Mouse (Mus musculus) hindbrain, embryonic 13.5 days (tissue): Measurements from ENCODE around the gene Padi3. TPM values are rescaled to one million over a fixed set of nuclear protein-coding genes. Genes with fewer than 3 reads are reported as not detected.
A peak's percentile ranks its signal among the peaks of the same experiment; 100 is the strongest.

Experiments
- ATAC-seq: fragments of 200-750 bp; cut with Nextera tagmentation; 2 replicates; pipeline ENCODE4 v1.8.0; 2017; ENCODE audit warnings: moderate TSS enrichment; ENCODE audit not compliant: low FRiP score
- H3K27ac ChIP-seq: fragments of 300-500 bp; sonication (generic); 2 replicates; pipeline ENCODE4 v1.5.1; 2015; ENCODE audit warnings: inconsistent platforms, mild to moderate bottlenecking, moderate library complexity
- H3K27me3 ChIP-seq: fragments of 300-500 bp; sonication (generic); 2 replicates; pipeline ENCODE4 v1.6.1; 2015; ENCODE audit warnings: mild to moderate bottlenecking, inconsistent platforms
- H3K36me3 ChIP-seq: fragments of 300-500 bp; sonication (generic); 2 replicates; pipeline ENCODE4 v1.6.1; 2015; ENCODE audit warnings: mild to moderate bottlenecking, inconsistent platforms
- H3K4me1 ChIP-seq: fragments of 300-500 bp; sonication (generic); replicated peaks from 2 replicates; pipeline ENCODE4 v1.6.1; 2015; ENCODE audit warnings: inconsistent platforms
- H3K4me2 ChIP-seq: fragments of 300-500 bp; sonication (generic); 2 replicates; pipeline ENCODE4 v1.6.1; 2015; ENCODE audit warnings: inconsistent platforms, mild to moderate bottlenecking, moderate library complexity
- H3K4me3 ChIP-seq: fragments of 300-500 bp; sonication (generic); 2 replicates; pipeline ENCODE4 v1.5.1; 2015; ENCODE audit warnings: mild to moderate bottlenecking, inconsistent platforms
- H3K9ac ChIP-seq: fragments of 300-500 bp; sonication (generic); 2 replicates; pipeline ENCODE4 v1.6.1; 2015; ENCODE audit warnings: mild to moderate bottlenecking, inconsistent platforms
- H3K9me3 ChIP-seq: fragments of 300-500 bp; sonication (generic); 2 replicates; pipeline ENCODE4 v1.6.1; 2016; ENCODE audit warnings: inconsistent platforms
- WGBS: fragments of 180-500 bp; shearing (Covaris S2); methylation state at CpG from one replicate; pipeline ENCODE4 v1.1.7; 2015; 5-methylcytosine and 5-hydroxymethylcytosine counted together
- polyA plus RNA-seq: library from polyadenylated mRNA; unstranded; fragments of >200 nt; fragmentation: Nextera tagmentation; extraction: Ambion mirVana; gene quantifications from 2 replicates; pipeline ENCODE4 v1.2.1, GENCODE M21; 2015

The Padi3 gene
- polyA plus RNA-seq, 1 experiment from 2014 or later: not detected

DNA sequence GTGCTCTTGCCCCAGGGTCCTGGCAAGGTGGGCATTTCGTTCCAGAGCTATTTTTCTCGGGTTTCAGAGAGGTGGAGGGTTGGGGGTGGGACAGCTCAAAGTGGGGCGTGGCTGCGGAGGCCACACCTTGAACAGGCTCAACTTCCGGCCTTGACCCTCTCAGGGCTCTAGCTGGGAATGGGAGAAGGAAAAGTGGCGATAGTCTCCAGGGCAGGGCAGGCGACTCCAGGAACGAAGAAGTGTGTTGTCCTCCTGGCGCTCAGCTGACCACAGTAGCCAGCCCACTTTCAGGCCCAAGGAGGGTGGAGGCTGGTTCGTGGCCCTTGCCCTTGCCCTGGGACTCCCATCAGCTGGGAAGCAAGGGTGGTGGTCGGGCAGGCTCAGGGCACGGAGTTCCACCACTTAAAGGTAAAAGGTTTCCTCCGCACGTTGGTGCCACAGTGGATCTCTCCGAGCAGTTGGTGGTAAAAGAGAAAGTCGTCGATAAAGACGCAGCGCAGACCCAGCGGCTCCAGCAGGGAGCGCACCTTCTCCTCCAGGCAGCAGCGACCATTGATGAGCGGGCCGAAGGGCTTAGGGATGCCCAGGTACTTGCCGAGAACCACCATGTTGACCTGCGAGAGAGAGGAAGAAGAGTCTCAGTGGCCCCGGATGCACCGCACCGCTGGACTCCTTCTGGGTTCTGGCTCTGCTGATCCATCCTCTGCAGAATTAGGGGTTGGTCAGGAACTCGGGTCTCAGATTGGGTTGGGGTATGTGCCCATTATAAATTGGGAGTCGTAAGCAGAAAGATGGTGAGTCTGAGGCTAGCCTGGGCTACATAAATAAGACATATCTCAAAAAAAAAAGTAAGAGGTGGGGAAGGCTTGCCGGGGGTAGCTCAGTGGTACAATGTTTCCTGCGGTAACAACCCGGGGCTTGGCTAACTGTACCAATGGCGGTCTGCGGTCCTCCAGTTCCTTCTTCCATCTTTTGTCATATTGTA, 4.1 kb upstream of the Padi3 start:
- H3K9me3 ChIP-seq: no peaks in the 10 kb centered on the region
- no peak overlapping the region for H3K27ac ChIP-seq
- H3K27me3 ChIP-seq: peaks cover 37% of the 10 kb centered on the region; the same call in 1 of the 2 replicates
- no peaks in the 10 kb centered on the region for H3K36me3 ChIP-seq
- H3K4me1 ChIP-seq: peaks cover 38% of the 10 kb centered on the region
- WGBS: 23% methylated on average over 36 of the region's 36 CpGs
- peak overlapping the region; percentile 8; the same call in 1 of the 2 replicates for H3K4me3 ChIP-seq
- ATAC-seq: no peak
- no peak overlapping the region for H3K9ac ChIP-seq
- H3K4me2 ChIP-seq: peak overlapping the region; percentile 39

DNA sequence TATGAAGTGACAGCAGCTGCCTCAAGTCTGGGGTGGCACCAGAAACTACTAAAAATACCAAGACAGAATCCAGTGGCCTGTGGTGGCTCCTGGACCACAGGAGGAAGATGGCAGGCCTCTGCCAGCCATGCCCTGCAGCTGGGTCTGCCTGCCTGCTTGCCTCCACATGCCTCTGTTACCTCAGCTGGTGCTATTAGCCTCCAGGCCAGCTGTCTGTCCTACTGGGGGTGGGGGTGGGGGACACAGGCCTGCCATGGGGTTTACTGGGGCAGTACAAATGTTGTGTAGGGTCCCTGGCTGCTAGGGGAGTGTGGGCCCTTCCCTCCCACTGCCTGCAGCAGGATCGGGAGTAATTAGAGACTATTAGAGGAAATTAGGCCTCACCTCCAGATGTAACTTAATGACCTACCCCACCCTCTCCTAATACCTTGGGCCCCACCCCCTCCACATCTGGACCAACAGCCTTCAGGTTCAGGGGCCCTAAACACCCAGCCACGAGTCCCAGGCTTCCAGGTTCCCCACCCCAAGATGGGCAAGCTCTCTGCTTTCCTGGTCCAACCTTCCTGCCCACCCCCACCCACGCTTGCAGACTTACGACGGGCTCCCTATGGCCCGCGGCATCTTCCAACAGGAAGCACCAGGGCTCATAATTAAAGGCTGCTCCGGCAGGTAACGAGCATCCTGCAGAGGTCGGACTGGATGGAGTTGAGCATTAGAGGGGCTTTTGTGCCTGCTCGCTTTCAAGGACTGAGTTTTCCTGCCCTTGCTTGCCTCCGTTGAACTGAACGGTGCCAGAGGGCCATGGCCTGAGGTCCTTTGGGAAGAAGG, 3.1 kb upstream of the Padi3 start:
- no peaks in the 10 kb centered on the region for H3K36me3 ChIP-seq
- 35% methylated on average over 13 of the region's 13 CpGs for WGBS
- H3K4me3 ChIP-seq: no peak overlapping the region
- H3K27ac ChIP-seq: no peak overlapping the region
- no peaks in the 10 kb centered on the region for H3K9me3 ChIP-seq
- H3K9ac ChIP-seq: no peak overlapping the region
- peaks cover 37% of the 10 kb centered on the region; the same call in 1 of the 2 replicates for H3K27me3 ChIP-seq
- H3K4me2 ChIP-seq: peak overlapping the region; percentile 39
- ATAC-seq: no peak
- H3K4me1 ChIP-seq: peaks cover 38% of the 10 kb centered on the region

DNA sequence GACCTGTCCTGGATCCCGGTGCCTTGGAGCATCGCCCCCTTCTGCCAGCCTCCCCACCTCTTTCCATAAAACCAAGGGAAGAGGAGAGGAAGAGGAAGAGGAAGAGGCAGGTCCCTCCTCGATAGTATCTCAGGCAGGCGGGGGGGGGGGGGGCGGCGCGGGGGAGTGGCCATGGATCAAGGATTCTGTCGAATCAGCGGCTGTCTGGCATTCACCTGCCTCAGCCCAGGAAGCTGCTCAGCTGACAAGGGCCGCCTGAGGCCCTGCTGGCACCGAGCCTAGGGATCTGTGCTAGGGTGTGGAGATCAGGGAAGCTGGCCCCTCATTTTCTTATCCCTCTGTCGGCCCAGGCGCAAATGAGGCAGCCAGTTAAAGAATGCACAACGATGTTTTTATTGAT, 2.2 kb upstream of the Padi3 start:
- Histone ChIP-seq H3K9me3 (no peaks in the 10 kb centered on the region), H3K36me3 (no peaks in the 10 kb centered on the region), H3K4me3 (no peak overlapping the region), H3K27me3 (peaks cover 37% of the 10 kb centered on the region; the same call in 1 of the 2 replicates), H3K9ac (no peak overlapping the region), H3K27ac (no peak overlapping the region), H3K4me1 (peaks cover 38% of the 10 kb centered on the region), H3K4me2 (no peak overlapping the region)
- WGBS: 36% methylated on average over 12 of the region's 14 CpGs
- no peak for ATAC-seq

DNA sequence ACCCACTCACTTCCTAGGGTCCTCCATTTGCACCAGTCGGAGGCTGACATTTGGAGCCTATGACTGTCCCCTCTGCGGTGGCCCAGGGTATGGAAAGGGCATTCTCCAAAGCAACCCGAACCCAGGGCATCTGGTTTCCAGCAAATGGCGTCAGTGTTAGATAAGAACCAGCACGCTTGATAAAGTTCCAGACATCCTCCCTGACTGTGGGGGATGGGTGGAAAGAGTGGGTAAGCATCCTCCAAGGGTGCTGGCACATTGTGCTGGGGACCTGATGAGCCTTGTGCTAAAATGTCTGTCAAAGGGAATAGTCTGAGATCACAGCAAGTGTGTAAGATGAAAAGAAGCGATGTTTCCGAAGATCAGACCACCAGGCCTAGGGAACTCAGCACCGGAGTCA, 1.7 kb upstream of the Padi3 start:
- H3K27me3 ChIP-seq: peaks cover 37% of the 10 kb centered on the region; the same call in 1 of the 2 replicates
- ATAC-seq: no peak
- no peak overlapping the region for H3K27ac ChIP-seq
- H3K4me3 ChIP-seq: no peak overlapping the region
- H3K4me2 ChIP-seq: no peak overlapping the region
- peaks cover 38% of the 10 kb centered on the region for H3K4me1 ChIP-seq
- no peaks in the 10 kb centered on the region for H3K9me3 ChIP-seq
- H3K36me3 ChIP-seq: no peaks in the 10 kb centered on the region
- 80% methylated on average over 8 of the region's 8 CpGs for WGBS
- H3K9ac ChIP-seq: no peak overlapping the region; the same call in 1 of the 2 replicates

DNA sequence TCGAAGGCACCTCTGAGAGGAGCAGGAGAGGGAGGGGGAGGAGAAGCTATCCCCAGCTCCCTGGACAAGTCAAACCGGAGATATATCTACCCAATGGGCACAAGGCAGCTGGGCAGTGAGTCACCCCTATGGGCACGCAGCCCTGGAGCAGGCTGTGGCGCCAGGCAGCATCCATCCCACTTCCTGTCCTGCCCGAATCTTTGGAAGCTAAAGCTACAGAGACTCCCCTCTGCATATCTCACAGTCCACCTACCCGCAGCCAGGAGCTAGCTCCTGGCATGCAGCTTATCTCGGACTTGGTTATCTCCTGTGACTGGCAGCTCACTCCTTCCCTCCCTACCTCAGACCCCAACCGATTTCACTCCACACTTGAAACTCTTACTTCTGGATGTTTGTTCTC, 1.3 kb downstream of the Padi3 start:
- Histone ChIP-seq H3K4me3 (no peak overlapping the region), H3K27me3 (peaks cover 18% of the 10 kb centered on the region; the same call in 1 of the 2 replicates), H3K36me3 (no peaks in the 10 kb centered on the region), H3K4me1 (peaks cover 20% of the 10 kb centered on the region), H3K9me3 (no peaks in the 10 kb centered on the region), H3K4me2 (no peak overlapping the region), H3K9ac (no peak overlapping the region), H3K27ac (no peak overlapping the region)
- WGBS: 83% methylated on average over 8 of the region's 8 CpGs
- no peak for ATAC-seq

DNA sequence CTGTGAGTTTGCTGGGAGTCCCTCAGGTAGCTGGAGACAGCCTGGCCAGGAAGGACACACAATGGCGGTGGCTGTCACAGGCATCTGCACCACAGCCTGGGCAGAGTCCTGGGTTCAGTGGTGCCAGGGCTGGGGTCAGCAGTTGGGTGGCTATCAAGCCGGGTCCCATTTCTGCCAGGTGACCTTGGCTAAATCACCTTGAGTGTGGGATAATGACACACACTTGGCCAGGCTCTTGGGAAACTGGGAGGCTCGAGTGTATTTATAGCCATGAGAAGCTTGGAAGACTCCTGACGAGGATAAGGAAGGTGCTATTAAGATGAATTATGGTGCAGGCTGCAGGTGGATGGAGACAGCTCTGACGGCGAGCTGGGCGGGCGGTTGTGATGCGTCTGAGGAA, 5.8 kb downstream of the Padi3 start:
- no peak for ATAC-seq
- Histone ChIP-seq H3K36me3 (no peaks in the 10 kb centered on the region), H3K4me3 (no peak overlapping the region), H3K4me1 (no peaks in the 10 kb centered on the region), H3K9ac (no peak overlapping the region), H3K9me3 (no peaks in the 10 kb centered on the region), H3K27me3 (no peaks in the 10 kb centered on the region), H3K4me2 (no peak overlapping the region), H3K27ac (no peak overlapping the region)
- WGBS: 88% methylated on average over 9 of the region's 9 CpGs

DNA sequence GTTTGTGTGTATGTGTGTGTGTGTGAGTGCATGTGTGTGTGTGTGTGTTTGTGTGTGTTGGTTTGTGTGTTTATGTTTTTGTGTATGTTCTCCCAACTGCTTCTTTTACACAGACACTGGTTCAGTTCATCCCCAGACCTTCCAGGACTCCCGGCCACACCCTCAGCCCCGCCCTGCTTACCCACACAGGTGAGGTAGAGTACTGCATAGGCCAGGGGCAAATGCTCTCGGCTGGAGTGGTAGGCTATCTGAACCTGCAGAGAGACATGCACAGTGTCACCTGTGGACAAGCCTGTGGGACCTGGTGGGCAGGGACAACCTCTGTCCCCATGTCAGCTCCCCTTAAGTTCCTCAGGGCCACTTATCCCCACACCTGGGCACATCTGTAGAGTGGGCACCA, 9.1 kb downstream of the Padi3 start:
- WGBS: 89% methylated on average over 3 of the region's 3 CpGs
- H3K4me2 ChIP-seq: no peak overlapping the region

DNA sequence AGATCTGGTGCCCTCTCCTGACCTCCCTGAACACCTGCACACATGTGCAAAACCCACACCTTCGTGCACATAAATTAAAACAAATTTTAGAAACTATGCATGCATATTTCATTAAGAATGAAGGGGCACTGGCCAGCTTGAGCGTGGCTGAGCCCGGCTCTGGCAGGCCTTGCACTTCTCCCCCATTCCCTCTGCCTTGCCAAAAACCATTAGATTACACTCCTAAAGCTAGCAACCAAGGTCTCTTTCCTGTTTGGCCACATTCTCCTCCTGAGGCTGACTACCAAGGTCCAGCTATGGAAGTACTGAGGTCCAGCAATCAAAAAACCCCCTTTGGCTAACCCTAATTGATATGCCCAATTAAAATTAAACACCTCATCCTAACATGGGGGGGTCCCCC, 13.7 kb downstream of the Padi3 start:
- Histone ChIP-seq H3K9me3 (no peaks in the 10 kb centered on the region), H3K36me3 (no peaks in the 10 kb centered on the region), H3K9ac (no peak overlapping the region), H3K27me3 (no peaks in the 10 kb centered on the region), H3K4me2 (no peak overlapping the region), H3K4me3 (no peak overlapping the region), H3K27ac (no peak overlapping the region), H3K4me1 (no peaks in the 10 kb centered on the region)
- no peak for ATAC-seq
- whole genome bisulfite sequencing: 85% methylated on average over 3 of the region's 3 CpGs

More for the DNA sequence above, 9.1 kb downstream of the Padi3 start:
- H3K9me3 ChIP-seq: no peaks in the 10 kb centered on the region
- no peaks in the 10 kb centered on the region for H3K27me3 ChIP-seq
- no peaks in the 10 kb centered on the region for H3K4me1 ChIP-seq
- H3K27ac ChIP-seq: no peak overlapping the region
- H3K36me3 ChIP-seq: no peaks in the 10 kb centered on the region
- no peak for ATAC-seq
- H3K4me3 ChIP-seq: no peak overlapping the region
- H3K9ac ChIP-seq: no peak overlapping the region

DNA sequence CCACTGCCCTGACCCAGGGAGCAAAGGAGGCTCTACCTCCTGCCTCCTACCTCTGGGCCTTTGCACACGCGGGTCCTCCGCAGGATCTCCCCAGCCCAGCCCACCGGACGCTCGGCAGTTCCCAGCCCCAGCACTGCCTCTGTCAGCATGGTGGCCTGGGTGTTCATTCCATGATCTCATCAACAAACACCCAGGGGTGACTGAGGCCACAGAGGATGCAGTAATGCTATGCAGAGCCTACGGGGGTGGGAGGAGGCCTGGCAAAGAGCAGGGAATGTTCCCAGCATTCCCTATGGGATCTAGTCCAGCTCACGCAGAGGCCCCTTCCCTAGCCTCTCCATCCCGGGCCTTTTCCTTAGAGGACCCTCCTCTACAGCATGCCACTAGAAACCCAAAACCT, 15.8 kb downstream of the Padi3 start:
- Histone ChIP-seq H3K27ac (no peak overlapping the region), H3K9ac (no peak overlapping the region), H3K4me3 (no peak overlapping the region), H3K9me3 (no peaks in the 10 kb centered on the region), H3K4me2 (no peak overlapping the region), H3K36me3 (no peaks in the 10 kb centered on the region), H3K4me1 (no peaks in the 10 kb centered on the region), H3K27me3 (no peaks in the 10 kb centered on the region)
- ATAC-seq: no peak
- 86% methylated on average over 9 of the region's 9 CpGs for WGBS

DNA sequence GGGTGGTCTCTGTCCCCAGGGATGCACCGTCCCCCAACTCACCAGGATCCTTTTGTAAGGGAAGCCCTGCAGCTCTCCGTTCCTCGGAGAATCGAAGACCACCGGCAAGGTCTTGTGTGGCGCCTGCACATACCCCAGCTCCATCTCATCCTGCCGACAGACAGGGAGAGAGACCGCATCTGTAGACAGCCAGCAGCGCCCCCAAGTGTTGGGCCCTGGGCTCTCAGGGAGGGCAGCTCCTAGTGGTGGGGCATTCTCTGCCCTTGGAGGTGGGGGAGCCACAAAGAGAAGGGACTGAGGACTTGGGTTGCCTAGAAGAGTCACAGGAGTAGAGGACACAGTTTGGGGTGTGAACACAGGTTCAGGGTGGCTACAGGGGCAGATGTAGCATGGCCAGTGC, 16.7 kb downstream of the Padi3 start:
- no peak overlapping the region for H3K4me3 ChIP-seq
- H3K4me2 ChIP-seq: no peak overlapping the region
- no peak overlapping the region for H3K27ac ChIP-seq
- ATAC-seq: no peak
- WGBS: 48% methylated on average over 9 of the region's 9 CpGs
- no peaks in the 10 kb centered on the region for H3K27me3 ChIP-seq
- H3K4me1 ChIP-seq: no peaks in the 10 kb centered on the region
- no peaks in the 10 kb centered on the region for H3K36me3 ChIP-seq
- H3K9me3 ChIP-seq: no peaks in the 10 kb centered on the region
- H3K9ac ChIP-seq: no peak overlapping the region

DNA sequence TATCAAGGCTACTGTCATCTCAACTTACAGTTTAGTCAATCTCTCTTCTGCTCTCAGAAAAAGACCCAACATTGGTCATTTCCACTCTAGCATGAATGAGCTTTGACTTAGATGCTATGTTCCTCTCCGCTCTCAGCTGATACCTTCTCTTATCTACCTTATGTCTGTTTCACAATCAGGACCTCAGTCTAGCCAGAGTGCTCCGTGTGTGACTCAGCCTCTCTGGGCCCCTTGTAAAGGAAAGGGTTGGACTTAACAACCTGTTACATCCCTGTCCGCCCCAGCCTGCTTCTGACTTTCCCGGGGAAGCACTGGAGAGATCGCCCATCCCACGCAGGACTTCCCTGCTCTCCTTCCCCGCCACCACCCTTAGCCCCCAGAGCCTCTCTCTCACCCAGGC, 17.9 kb downstream of the Padi3 start:
- Histone ChIP-seq H3K9ac (no peak overlapping the region), H3K4me3 (no peak overlapping the region), H3K27ac (no peak overlapping the region), H3K4me2 (no peak overlapping the region), H3K36me3 (no peaks in the 10 kb centered on the region), H3K27me3 (no peaks in the 10 kb centered on the region), H3K4me1 (no peaks in the 10 kb centered on the region), H3K9me3 (no peaks in the 10 kb centered on the region)
- no peak for ATAC-seq
- 93% methylated on average over 7 of the region's 7 CpGs for WGBS

DNA sequence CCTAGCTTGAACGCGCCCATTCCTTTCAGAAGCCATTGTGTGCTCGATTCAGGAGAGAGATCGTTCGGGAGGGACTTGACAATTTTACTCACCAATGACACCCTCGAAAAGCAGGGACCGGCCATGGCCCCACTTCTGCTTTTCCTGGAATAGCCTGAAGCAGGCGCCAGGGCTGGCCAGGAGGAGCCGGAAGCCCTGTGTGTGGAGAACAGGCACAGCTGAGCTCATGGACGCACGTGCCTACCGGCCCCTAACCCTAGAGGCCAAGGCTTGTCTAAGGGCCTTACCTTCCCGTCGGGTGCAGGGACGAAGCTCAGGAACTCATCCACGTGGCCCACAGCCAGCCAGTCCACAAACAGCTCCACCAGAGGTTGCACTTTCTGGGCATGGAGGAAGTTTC, 19.4 kb downstream of the Padi3 start:
- ATAC-seq: no peak
- no peaks in the 10 kb centered on the region for H3K9me3 ChIP-seq
- H3K4me1 ChIP-seq: no peaks in the 10 kb centered on the region
- no peaks in the 10 kb centered on the region for H3K36me3 ChIP-seq
- H3K27ac ChIP-seq: no peak overlapping the region
- no peak overlapping the region for H3K9ac ChIP-seq
- H3K4me3 ChIP-seq: no peak overlapping the region
- H3K27me3 ChIP-seq: no peaks in the 10 kb centered on the region
- 83% methylated on average over 16 of the region's 16 CpGs for WGBS
- H3K4me2 ChIP-seq: no peak overlapping the region
